Mouse (Mus musculus) embryonic facial prominence, embryonic 15.5 days (tissue): ENCODE data around the gene Gm45808. TPM values are rescaled to one million over a fixed set of nuclear protein-coding genes. Genes with fewer than 3 reads are reported as not detected.

Experiments
- ATAC-seq: fragments of 200-750 bp; cut with Nextera tagmentation; 2 replicates; pipeline ENCODE4 v1.8.0; 2017; ENCODE audit warnings: low read depth, moderate TSS enrichment; ENCODE audit not compliant: insufficient number of reproducible peaks, low FRiP score, low TSS enrichment
- H3K27ac ChIP-seq: fragments of 300-500 bp; sonication (generic); replicated peaks from 2 replicates; pipeline ENCODE4 v1.5.1; 2015; ENCODE audit warnings: mild to moderate bottlenecking, inconsistent platforms
- H3K27me3 ChIP-seq: fragments of 300-500 bp; sonication (generic); 2 replicates; pipeline ENCODE4 v1.6.1; 2015; ENCODE audit warnings: inconsistent platforms
- H3K36me3 ChIP-seq: fragments of 300-500 bp; sonication (generic); 2 replicates; pipeline ENCODE4 v1.6.1; 2015; ENCODE audit warnings: mild to moderate bottlenecking, inconsistent platforms
- H3K4me1 ChIP-seq: fragments of 300-500 bp; sonication (generic); 2 replicates; pipeline ENCODE4 v1.6.1; 2015; ENCODE audit warnings: inconsistent platforms
- H3K4me2 ChIP-seq: fragments of 300-500 bp; sonication (generic); replicated peaks from 2 replicates; pipeline ENCODE4 v1.6.1; 2015; ENCODE audit warnings: mild to moderate bottlenecking, inconsistent platforms
- H3K4me3 ChIP-seq: fragments of 300-500 bp; sonication (generic); replicated peaks from 2 replicates; pipeline ENCODE4 v1.5.1; 2015; ENCODE audit warnings: mild to moderate bottlenecking, inconsistent platforms
- H3K9ac ChIP-seq: fragments of 300-500 bp; sonication (generic); 2 replicates; pipeline ENCODE4 v1.6.1; 2015; ENCODE audit warnings: inconsistent platforms
- H3K9me3 ChIP-seq: fragments of 300-500 bp; sonication (generic); replicated peaks from 2 replicates; pipeline ENCODE4 v1.6.1; 2016; ENCODE audit warnings: inconsistent platforms
- WGBS: fragments of 180-500 bp; shearing (Covaris S2); methylation state at CpG from one replicate; pipeline ENCODE4 v1.1.7; 2015; 5-methylcytosine and 5-hydroxymethylcytosine counted together
- microRNA-seq: library from miRNA; unstranded; fragments of <30 nt; microRNA quantifications from one replicate; pipeline ENCODE4, GENCODE M21; 2016; ENCODE audit warnings: borderline number of aligned reads
- polyA plus RNA-seq: library from polyadenylated mRNA; unstranded; fragments of >200 nt; fragmentation: Nextera tagmentation; extraction: Ambion mirVana; gene quantifications from 2 replicates; pipeline ENCODE4 v1.2.1, GENCODE M21; 2015

Gene Gm45808
- polyA plus RNA-seq, 1 experiment from 2014 or later, result not detected

GRCm38 (mm10) chr7:45419859-45420614 is 66.6 kb downstream of the Gm45808 start:
- 13% methylated on average over 27 of the region's 27 CpGs for WGBS
- H3K9ac ChIP-seq, result no peak overlapping the region
- peaks cover 41% of the 10 kb centered on the region for H3K36me3 ChIP-seq
- peaks cover 27% of the 10 kb centered on the region for H3K27me3 ChIP-seq
- peak overlapping the region; percentile 28; the same call in 1 of the 2 replicates for H3K4me2 ChIP-seq
- H3K27ac ChIP-seq, result no peak overlapping the region
- H3K4me3 ChIP-seq, result peak overlapping the region; percentile 4; the same call in 1 of the 2 replicates
- no peak for ATAC-seq
- peaks cover 36% of the 10 kb centered on the region for H3K4me1 ChIP-seq
- no peaks in the 10 kb centered on the region for H3K9me3 ChIP-seq

- no peak overlapping the region for H3K4me3 ChIP-seq
- H3K27ac ChIP-seq, result no peak overlapping the region
- no peaks in the 10 kb centered on the region for H3K9me3 ChIP-seq
- H3K27me3 ChIP-seq, result peaks cover 44% of the 10 kb centered on the region
- H3K4me1 ChIP-seq, result peaks cover 55% of the 10 kb centered on the region
- no peak overlapping the region for H3K9ac ChIP-seq
- WGBS, result 10% methylated on average over 13 of the region's 13 CpGs
- ATAC-seq, result no peak
- H3K4me2 ChIP-seq, result peak overlapping the region; percentile 13
- H3K36me3 ChIP-seq, result peaks cover 21% of the 10 kb centered on the region
These were observed 68.6 kb downstream of the Gm45808 start for GRCm38 (mm10) chr7:45417962-45418492.

Small RNA genes lying within 50 kb of the gene (microRNA-seq; reads per million reads assigned to microRNA genes)
- gene Gm22133, result not detected

Other genes with a start within 250 kb of the Gm45808 start
- gene Cd37, start 247.7 kb downstream of the Gm45808 start, polyA plus RNA-seq, result 4.8 and 4.9 TPM in 2 replicates
- gene Slc6a16, start 245.7 kb downstream of the Gm45808 start, polyA plus RNA-seq, result 0.13 and 0.27 TPM in 2 replicates
- gene Slc6a21, start 209.3 kb downstream of the Gm45808 start, polyA plus RNA-seq, result not detected in 2 replicates
- 21.9 and 23.9 TPM in 2 replicates for gene Trpm4, start 153.0 kb downstream of the Gm45808 start, polyA plus RNA-seq
- 8.7 and 10.6 TPM in 2 replicates for gene Hrc, start 151.5 kb downstream of the Gm45808 start, polyA plus RNA-seq
- 8.5 and 10.1 TPM in 2 replicates for gene Ppfia3, start 119.8 kb downstream of the Gm45808 start, polyA plus RNA-seq
- 3.8 and 4.0 TPM in 2 replicates for gene Lin7b, start 116.2 kb downstream of the Gm45808 start, polyA plus RNA-seq
- gene Snrnp70, start 91.1 kb downstream of the Gm45808 start, polyA plus RNA-seq, result 212 and 214 TPM in 2 replicates
- gene Kcna7, start 81.2 kb downstream of the Gm45808 start, polyA plus RNA-seq, result 0.22 and 0.36 TPM in 2 replicates
- gene Ntf5, start 73.1 kb downstream of the Gm45808 start, polyA plus RNA-seq, result 3.7 and 4.9 TPM in 2 replicates
- gene Lhb, start 66.0 kb downstream of the Gm45808 start, polyA plus RNA-seq, result 2.0 and 4.8 TPM in 2 replicates
- 40.6 and 42.0 TPM in 2 replicates for gene Gys1, start 52.0 kb downstream of the Gm45808 start, polyA plus RNA-seq
- 146 and 159 TPM in 2 replicates for gene Ruvbl2, start 48.7 kb downstream of the Gm45808 start, polyA plus RNA-seq
- 4,629 and 4,755 TPM in 2 replicates for gene Ftl1, start 26.9 kb downstream of the Gm45808 start, polyA plus RNA-seq
- gene Bax, start 19.9 kb downstream of the Gm45808 start, polyA plus RNA-seq, result 156 and 158 TPM in 2 replicates
- 1.1 and 1.8 TPM in 2 replicates for gene Tulp2, start 4.9 kb downstream of the Gm45808 start, polyA plus RNA-seq
- 4.4 and 5.1 TPM in 2 replicates for gene Dhdh, start 2.0 kb upstream of the Gm45808 start, polyA plus RNA-seq
- 258 and 262 TPM in 2 replicates for gene Nucb1, start 23.6 kb upstream of the Gm45808 start, polyA plus RNA-seq
- 27.5 and 29.6 TPM in 2 replicates for gene Ppp1r15a, start 39.5 kb upstream of the Gm45808 start, polyA plus RNA-seq
- 7.5 and 7.6 TPM in 2 replicates for gene Plekha4, start 39.5 kb upstream of the Gm45808 start, polyA plus RNA-seq
- gene Hsd17b14, start 68.1 kb upstream of the Gm45808 start, polyA plus RNA-seq, result 2.1 and 3.3 TPM in 2 replicates
- gene Bcat2, start 83.3 kb upstream of the Gm45808 start, polyA plus RNA-seq, result 63.0 and 65.1 TPM in 2 replicates
- gene Fgf21, start 128.7 kb upstream of the Gm45808 start, polyA plus RNA-seq, result 0.95 and 1.2 TPM in 2 replicates
- 4.8 and 5.3 TPM in 2 replicates for gene Fut1, start 130.5 kb upstream of the Gm45808 start, polyA plus RNA-seq
- gene Izumo1, start 135.0 kb upstream of the Gm45808 start, polyA plus RNA-seq, result 0.38 and 0.41 TPM in 2 replicates
- gene Rasip1, start 140.7 kb upstream of the Gm45808 start, polyA plus RNA-seq, result 14.5 and 15.3 TPM in 2 replicates
- gene Mamstr, start 153.2 kb upstream of the Gm45808 start, polyA plus RNA-seq, result 20.0 and 21.4 TPM in 2 replicates
- gene Fut2, start 179.6 kb upstream of the Gm45808 start, polyA plus RNA-seq, result 6.3 and 6.5 TPM in 2 replicates
- 10.8 and 11.7 TPM in 2 replicates for gene Ntn5, start 197.2 kb upstream of the Gm45808 start, polyA plus RNA-seq
- gene Sec1, start 207.6 kb upstream of the Gm45808 start, polyA plus RNA-seq, result 9.6 and 11.1 TPM in 2 replicates
- 17.2 and 17.7 TPM in 2 replicates for gene Car11, start 213.0 kb upstream of the Gm45808 start, polyA plus RNA-seq
- 6.8 and 7.0 TPM in 2 replicates for gene Dbp, start 218.3 kb upstream of the Gm45808 start, polyA plus RNA-seq
- 1,062 and 1,100 TPM in 2 replicates for gene Rpl18, start 228.6 kb upstream of the Gm45808 start, polyA plus RNA-seq
- gene Sphk2, start 231.2 kb upstream of the Gm45808 start, polyA plus RNA-seq, result 38.4 and 43.4 TPM in 2 replicates
- gene Fam83e, start 234.4 kb upstream of the Gm45808 start, polyA plus RNA-seq, result 2.1 and 3.2 TPM in 2 replicates
- gene Spaca4, start 239.0 kb upstream of the Gm45808 start, polyA plus RNA-seq, result 0.24 and 0.25 TPM in 2 replicates